In genomic region chr4:108960619-108961460, GRCm38 (mm10) we compare ENCODE assay signal across 21 mouse cellular contexts. TPM values are rescaled to one million over a fixed set of nuclear protein-coding genes. Genes with fewer than 3 reads are reported as not detected.
DNase-seq lines count a peak whose midpoint lies in the region; ATAC-seq and TF ChIP-seq lines count a peak whose summit lies in the region.
"Had no signal": no experiment of that assay in that cellular context is flagged by ENCODE, and none has a peak within 500 bp of the region (broad histone marks: within the 10 kb centered on the region; RNA-seq: fewer than 3 reads in every experiment).

No protein-coding gene starts in this region.

- H3K4me2 ChIP-seq in stomach, embryonic 14.5 days (replicated peaks; ENCODE audit: low read depth, low read length), result no peak overlapping the region
- H3K4me2 ChIP-seq in stomach, postnatal 0 days (replicated peaks; ENCODE audit: low read depth), result no peak overlapping the region
- H3K4me2 ChIP-seq in intestine, embryonic 16.5 days (ENCODE audit: low read depth, low read length), result no peak overlapping the region
- peak overlapping the region; percentile 60 for H3K4me2 ChIP-seq in liver, embryonic 16.5 days (ENCODE audit: low read depth, low read length)
- H3K4me2 ChIP-seq in midbrain, postnatal 0 days (ENCODE audit: low read depth, low read length, poor library complexity, severe bottlenecking), result no peak overlapping the region
- H3K4me2 ChIP-seq: embryonic facial prominence, embryonic 12.5 days; heart, embryonic 12.5 days; hindbrain, embryonic 12.5 days; limb, embryonic 13.5 days; lung, embryonic 15.5 days; midbrain, embryonic 13.5 days; neural tube, embryonic 15.5 days had no signal

- no peaks in the 10 kb centered on the region for H3K36me3 ChIP-seq in stomach, embryonic 14.5 days (ENCODE audit: control insufficient read depth, insufficient read depth, low read length)
- no peaks in the 10 kb centered on the region for H3K36me3 ChIP-seq in stomach, postnatal 0 days (ENCODE audit: control insufficient read depth, insufficient read depth, low read length)
- H3K36me3 ChIP-seq in intestine, embryonic 16.5 days (ENCODE audit: control insufficient read depth, insufficient read depth, low read length), result no peaks in the 10 kb centered on the region
- no peaks in the 10 kb centered on the region for H3K36me3 ChIP-seq in liver, embryonic 16.5 days (ENCODE audit: control insufficient read depth, insufficient read depth)
- H3K36me3 ChIP-seq in midbrain, postnatal 0 days (ENCODE audit: insufficient read depth, low read length), result no peaks in the 10 kb centered on the region
- H3K36me3 ChIP-seq: embryonic facial prominence, embryonic 12.5 days; heart, embryonic 12.5 days; hindbrain, embryonic 12.5 days; limb, embryonic 13.5 days; lung, embryonic 15.5 days; midbrain, embryonic 13.5 days; neural tube, embryonic 15.5 days had no signal

- no peak for TF ChIP-seq CTCF in stomach, postnatal 0 days (IDR thresholded peaks at IDR 0.05; ENCODE audit: low read depth)
- TF ChIP-seq CTCF in midbrain, postnatal 0 days (IDR thresholded peaks at IDR 0.05), result no peak

- no peaks in the 10 kb centered on the region for H3K27me3 ChIP-seq in stomach, embryonic 14.5 days (ENCODE audit: control insufficient read depth, insufficient read depth, low read length)
- H3K27me3 ChIP-seq in stomach, postnatal 0 days (ENCODE audit: control insufficient read depth, insufficient read depth, low read length), result no peaks in the 10 kb centered on the region
- no peaks in the 10 kb centered on the region for H3K27me3 ChIP-seq in intestine, embryonic 16.5 days (replicated peaks; ENCODE audit: control insufficient read depth, insufficient read depth, low read length)
- no peaks in the 10 kb centered on the region for H3K27me3 ChIP-seq in liver, embryonic 16.5 days (ENCODE audit: control insufficient read depth, insufficient read depth, low read depth, low read length)
- H3K27me3 ChIP-seq in midbrain, postnatal 0 days (ENCODE audit: insufficient read depth, low read length), result no peaks in the 10 kb centered on the region
- H3K27me3 ChIP-seq: CH12.LX; embryonic facial prominence, embryonic 12.5 days; heart, embryonic 12.5 days; hindbrain, embryonic 12.5 days; limb, embryonic 13.5 days; lung, embryonic 15.5 days; midbrain, embryonic 13.5 days; neural tube, embryonic 15.5 days had no signal

- no peak for DNase-seq in stomach, postnatal 0 days (ENCODE audit: low spot score)
- no peak for DNase-seq in kidney, adult 11 months
- DNase-seq in midbrain, postnatal 0 days (ENCODE audit: low spot score), result no peak
- DNase-seq in gastrocnemius, postnatal 10 days, result no peak
- DNase-seq: cerebellum, adult 9-10 months; forebrain, postnatal 0 days; heart, adult 11 months; heart, postnatal 14 days; right cerebral cortex, postnatal 14 days; thymus, postnatal 36 days had no signal

- WGBS in stomach, embryonic 14.5 days, result 84% methylated on average over 4 of the region's 4 CpGs
- WGBS in stomach, postnatal 0 days, result 77% methylated on average over 4 of the region's 4 CpGs
- 89% methylated on average over 4 of the region's 4 CpGs for WGBS in intestine, embryonic 16.5 days
- 28% methylated on average over 4 of the region's 4 CpGs for WGBS in liver, embryonic 16.5 days (ENCODE audit: insufficient replicate concordance)
- 81% methylated on average over 4 of the region's 4 CpGs for WGBS in midbrain, postnatal 0 days

- no peak overlapping the region for H3K27ac ChIP-seq in stomach, embryonic 14.5 days (ENCODE audit: low read length)
- H3K27ac ChIP-seq in stomach, postnatal 0 days (replicated peaks), result no peak overlapping the region
- no peak overlapping the region; the same call in 1 of the 2 replicates for H3K27ac ChIP-seq in intestine, embryonic 16.5 days (ENCODE audit: low read length)
- peak overlapping the region; percentile 85 for H3K27ac ChIP-seq in liver, embryonic 16.5 days (ENCODE audit: low read length)
- H3K27ac ChIP-seq in midbrain, postnatal 0 days (ENCODE audit: low read depth, low read length), result no peak overlapping the region
- H3K27ac ChIP-seq: embryonic facial prominence, embryonic 12.5 days; hindbrain, embryonic 12.5 days; limb, embryonic 13.5 days; lung, embryonic 15.5 days; midbrain, embryonic 13.5 days; neural tube, embryonic 15.5 days had no signal

- no peaks in the 10 kb centered on the region for H3K9me3 ChIP-seq in stomach, embryonic 14.5 days (ENCODE audit: control insufficient read depth, low read depth, low read length)
- H3K9me3 ChIP-seq in stomach, postnatal 0 days (ENCODE audit: control insufficient read depth, low read length), result no peaks in the 10 kb centered on the region
- no peaks in the 10 kb centered on the region for H3K9me3 ChIP-seq in intestine, embryonic 16.5 days (ENCODE audit: control insufficient read depth, low read length)
- H3K9me3 ChIP-seq in liver, embryonic 16.5 days (replicated peaks; ENCODE audit: control insufficient read depth, low read length), result no peaks in the 10 kb centered on the region
- no peaks in the 10 kb centered on the region for H3K9me3 ChIP-seq in midbrain, postnatal 0 days (ENCODE audit: low read length)
- H3K9me3 ChIP-seq: embryonic facial prominence, embryonic 12.5 days; heart, embryonic 12.5 days; hindbrain, embryonic 12.5 days; limb, embryonic 13.5 days; lung, embryonic 15.5 days; midbrain, embryonic 13.5 days; neural tube, embryonic 15.5 days had no signal

- no peaks in the 10 kb centered on the region for H3K4me1 ChIP-seq in stomach, embryonic 14.5 days (ENCODE audit: control insufficient read depth, insufficient read depth, low read length)
- no peaks in the 10 kb centered on the region for H3K4me1 ChIP-seq in stomach, postnatal 0 days (replicated peaks; ENCODE audit: control insufficient read depth, insufficient read depth)
- no peaks in the 10 kb centered on the region for H3K4me1 ChIP-seq in intestine, embryonic 16.5 days (ENCODE audit: control insufficient read depth, insufficient read depth, low read length)
- H3K4me1 ChIP-seq in liver, embryonic 16.5 days (ENCODE audit: control insufficient read depth, low read depth, low read length), result peaks cover 26% of the 10 kb centered on the region
- H3K4me1 ChIP-seq in midbrain, postnatal 0 days (ENCODE audit: insufficient read depth, low read length), result no peaks in the 10 kb centered on the region
- H3K4me1 ChIP-seq: embryonic facial prominence, embryonic 12.5 days; heart, embryonic 12.5 days; hindbrain, embryonic 12.5 days; limb, embryonic 13.5 days; lung, embryonic 15.5 days; midbrain, embryonic 13.5 days; neural tube, embryonic 15.5 days had no signal

- ATAC-seq in stomach, embryonic 14.5 days (ENCODE audit: insufficient number of reproducible peaks, insufficient read depth, low FRiP score, low read depth), result peak; percentile 67; the same call in 1 of the 2 replicates
- ATAC-seq in stomach, postnatal 0 days (ENCODE audit: low FRiP score, low TSS enrichment), result no peak
- peak; percentile 68 for ATAC-seq in intestine, embryonic 16.5 days
- ATAC-seq in liver, embryonic 16.5 days (ENCODE audit: low read depth), result peak; percentile 95
- no peak for ATAC-seq in midbrain, postnatal 0 days (ENCODE audit: low FRiP score)
- ATAC-seq: forebrain, postnatal 0 days; midbrain, embryonic 13.5 days had no signal

- no peak overlapping the region for H3K9ac ChIP-seq in stomach, embryonic 14.5 days (replicated peaks; ENCODE audit: low read depth, low read length)
- no peak overlapping the region for H3K9ac ChIP-seq in stomach, postnatal 0 days (ENCODE audit: low read length)
- H3K9ac ChIP-seq in intestine, embryonic 16.5 days (ENCODE audit: low read depth, low read length), result no peak overlapping the region
- H3K9ac ChIP-seq in liver, embryonic 16.5 days (ENCODE audit: low read depth, low read length), result peak overlapping the region; percentile 23; the same call in 1 of the 2 replicates
- no peak overlapping the region for H3K9ac ChIP-seq in midbrain, postnatal 0 days (replicated peaks; ENCODE audit: low read length, poor library complexity, severe bottlenecking)
- H3K9ac ChIP-seq: embryonic facial prominence, embryonic 12.5 days; forebrain, postnatal 0 days; heart, embryonic 12.5 days; hindbrain, embryonic 12.5 days; limb, embryonic 13.5 days; lung, embryonic 15.5 days; midbrain, embryonic 13.5 days; neural tube, embryonic 15.5 days had no signal

- TF ChIP-seq EP300 in stomach, postnatal 0 days (optimal IDR thresholded peaks at IDR 0.05), result no peak

- no peak overlapping the region for H3K4me3 ChIP-seq in stomach, embryonic 14.5 days (ENCODE audit: low read depth, low read length)
- H3K4me3 ChIP-seq in stomach, postnatal 0 days (ENCODE audit: low read depth, low read length), result no peak overlapping the region
- no peak overlapping the region for H3K4me3 ChIP-seq in intestine, embryonic 16.5 days (ENCODE audit: low read length)
- peak overlapping the region; percentile 17 for H3K4me3 ChIP-seq in liver, embryonic 16.5 days (ENCODE audit: low read depth, low read length)
- no peak overlapping the region for H3K4me3 ChIP-seq in midbrain, postnatal 0 days (ENCODE audit: low read depth, low read length)
- H3K4me3 ChIP-seq: embryonic facial prominence, embryonic 12.5 days; heart, embryonic 12.5 days; hindbrain, embryonic 12.5 days; limb, embryonic 13.5 days; lung, embryonic 15.5 days; midbrain, embryonic 13.5 days; neural tube, embryonic 15.5 days had no signal

RNA-seq across cellular contexts. Expression of gene Nrd1, which starts 39.6 kb away (rescaled TPM):
- 56.5 and 60.1 TPM in 2 replicates for polyA plus RNA-seq in stomach, embryonic 14.5 days (2014; fragmentation: Nextera tagmentation; extraction: Ambion mirVana)
- polyA plus RNA-seq in stomach, postnatal 0 days (2015; fragmentation: Nextera tagmentation; extraction: Ambion mirVana), result 53.5 and 62.0 TPM in 2 replicates
- polyA plus RNA-seq in intestine, embryonic 16.5 days (2015; fragmentation: Nextera tagmentation; extraction: Ambion mirVana), result 45.6 and 46.3 TPM in 2 replicates
- 33.5 and 33.8 TPM in 2 replicates for polyA plus RNA-seq in liver, embryonic 16.5 days (2015; fragmentation: Nextera tagmentation; extraction: Ambion mirVana)
- 63.8 and 64.6 TPM in 2 replicates for total RNA-seq in midbrain, postnatal 0 days (2014; rRNA removed)
- 46.0 and 61.4 TPM in 2 replicates for polyA plus RNA-seq in midbrain, postnatal 0 days (2015; fragmentation: Nextera tagmentation; extraction: Ambion mirVana)
- 100 to 1,000 TPM in 1 of 2 experiments, 10 to 100 TPM in 1; 80.9 to 113 TPM for total RNA-seq in gastrocnemius, postnatal 10 days (2021)

Comparison
In these comparisons a context has a peak if more than half of its experiments do, and no peak if none do; other contexts are left out.
1. ATAC-seq: peak in stomach, embryonic 14.5 days (single experiment), intestine, embryonic 16.5 days (single experiment) and liver, embryonic 16.5 days (single experiment); none in stomach, postnatal 0 days (single experiment) and midbrain, postnatal 0 days (single experiment).